Mouse (Mus musculus): ENCODE data around the gene Pltp. TPM values are rescaled to one million over a fixed set of nuclear protein-coding genes. Genes with fewer than 3 reads are reported as not detected.
"Not testable (repeated sequence)": the region's sequence is repeated elsewhere in the genome, so short reads cannot be mapped to it uniquely, and the experiment has no call there.

The Pltp gene
- polyA plus RNA-seq, 1 experiment from 2014 or later: 129 TPM

- H3K9ac ChIP-seq; H3K4me3 ChIP-seq; H3K27me3 ChIP-seq; H3K36me3 ChIP-seq; ATAC-seq (ENCODE audit: low FRiP score, low read depth); H3K27ac ChIP-seq (replicated peaks); H3K9me3 ChIP-seq; H3K4me2 ChIP-seq: not testable (repeated sequence)
- H3K4me1 ChIP-seq (replicated peaks): peaks cover 20% of the 10 kb centered on the region
- WGBS: 55% methylated on average over 2 of the region's 2 CpGs
Measured at GRCm38 (mm10) chr2:164875648-164876047, 18.1 kb upstream of the Pltp start.

DNA sequence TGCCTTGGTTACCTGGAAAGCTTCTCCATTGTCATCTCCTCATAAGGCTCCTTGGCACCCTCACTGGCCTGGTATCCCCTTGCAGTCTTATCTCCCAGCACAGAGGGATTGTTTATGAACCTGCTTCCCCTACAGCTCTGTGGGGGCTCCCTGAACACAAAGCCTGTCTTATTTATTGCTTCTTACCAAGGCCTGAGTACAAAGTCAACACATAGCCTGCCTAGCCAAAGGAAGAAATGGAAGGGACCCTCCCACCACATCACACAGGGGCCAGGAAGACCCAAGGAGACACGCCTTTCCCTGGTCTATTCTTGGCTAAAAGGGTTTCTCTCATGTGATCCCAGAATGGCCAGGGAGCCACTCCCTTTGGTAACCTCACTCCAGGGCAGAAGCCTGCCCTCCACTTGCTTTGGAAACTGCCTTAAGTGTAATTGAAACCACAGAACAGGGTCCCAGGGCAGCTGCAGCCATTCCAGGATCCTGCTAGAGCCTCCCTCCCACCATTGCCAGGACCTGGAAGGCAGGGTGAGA, 16.8 kb upstream of the Pltp start:
- H3K27ac ChIP-seq (replicated peaks): peak overlapping the region; percentile 59
- H3K36me3 ChIP-seq: no peaks in the 10 kb centered on the region
- no peaks in the 10 kb centered on the region for H3K27me3 ChIP-seq
- no peak for ATAC-seq (ENCODE audit: low FRiP score, low read depth)
- H3K4me3 ChIP-seq: no peak overlapping the region
- peaks cover 15% of the 10 kb centered on the region for H3K4me1 ChIP-seq (replicated peaks)
- no peak overlapping the region for H3K9ac ChIP-seq
- H3K4me2 ChIP-seq: no peak overlapping the region
- no peaks in the 10 kb centered on the region for H3K9me3 ChIP-seq
- WGBS: 42% methylated on average over 1 of the region's 1 CpGs

GRCm38 (mm10) chr2:164873621-164874020, 16.1 kb upstream of the Pltp start:
- 62% methylated on average over 3 of the region's 3 CpGs for WGBS
- no peak overlapping the region for H3K4me3 ChIP-seq
- peak overlapping the region; percentile 10; the same call in 1 of the 2 replicates for H3K27ac ChIP-seq (replicated peaks)
- H3K4me2 ChIP-seq: no peak overlapping the region
- no peak overlapping the region for H3K9ac ChIP-seq
- H3K27me3 ChIP-seq: no peaks in the 10 kb centered on the region
- no peak for ATAC-seq (ENCODE audit: low FRiP score, low read depth)
- peaks cover 13% of the 10 kb centered on the region for H3K4me1 ChIP-seq (replicated peaks)
- no peaks in the 10 kb centered on the region for H3K36me3 ChIP-seq
- no peaks in the 10 kb centered on the region for H3K9me3 ChIP-seq

DNA sequence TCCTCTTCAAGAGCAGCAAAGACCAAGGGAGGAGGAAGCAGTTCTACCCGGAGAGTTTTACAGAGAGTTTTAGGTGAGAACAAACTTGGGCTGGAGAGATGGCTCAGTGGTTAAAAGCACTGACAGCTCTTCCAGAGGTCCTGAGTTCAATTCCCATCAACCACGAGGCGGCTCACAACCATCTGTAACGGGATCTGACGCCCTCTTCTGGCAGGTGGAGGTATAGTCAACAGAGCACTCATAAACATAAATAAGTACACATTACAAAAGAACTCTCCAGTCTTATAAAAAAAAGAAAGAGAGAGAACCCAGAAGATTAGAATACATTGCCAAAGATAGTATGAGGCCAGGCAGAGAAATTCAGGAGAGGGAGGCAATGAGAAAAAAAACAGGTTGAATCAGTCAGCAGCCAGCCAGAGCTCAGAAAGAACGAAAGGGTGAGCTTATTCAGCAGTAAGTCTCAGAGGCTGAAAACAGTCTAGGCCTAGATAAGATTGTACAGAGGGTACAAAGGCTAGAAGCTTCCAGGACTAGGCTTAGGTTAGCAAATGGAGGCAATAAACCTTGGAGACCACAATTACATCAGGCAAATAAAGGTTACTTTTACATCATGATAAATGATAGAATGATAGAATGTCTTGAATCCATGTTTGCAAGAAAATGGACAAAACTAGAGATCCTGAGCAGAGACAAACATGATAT, 14.2 kb upstream of the Pltp start:
- Histone ChIP-seq H3K27me3 (no peaks in the 10 kb centered on the region), H3K27ac (replicated peaks) (no peak overlapping the region), H3K9ac (no peak overlapping the region), H3K36me3 (no peaks in the 10 kb centered on the region), H3K4me2 (no peak overlapping the region), H3K4me1 (replicated peaks) (no peaks in the 10 kb centered on the region), H3K9me3 (no peaks in the 10 kb centered on the region), H3K4me3 (no peak overlapping the region)
- 58% methylated on average over 6 of the region's 6 CpGs for WGBS
- ATAC-seq (ENCODE audit: low FRiP score, low read depth): no peak

DNA sequence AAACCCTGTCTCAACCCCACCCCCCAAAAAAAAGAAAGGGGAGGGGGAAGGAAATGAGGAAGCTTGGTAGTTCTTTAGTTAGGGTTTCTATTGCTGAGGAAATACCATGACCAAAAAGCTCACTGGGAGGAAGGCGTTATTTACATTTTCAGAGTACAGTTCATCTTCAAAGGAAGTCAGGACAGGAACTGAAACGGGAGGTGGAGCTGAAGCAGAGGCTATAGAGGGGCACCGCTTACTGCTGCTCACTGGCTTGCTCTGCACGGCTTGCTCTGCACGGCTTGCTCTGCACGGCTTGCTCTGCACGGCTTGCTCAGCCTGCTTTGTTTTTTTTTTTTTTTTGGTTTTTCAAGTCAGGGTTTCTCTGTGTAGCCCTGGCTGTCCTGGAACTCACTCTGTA, 11.0 kb upstream of the Pltp start:
- Histone ChIP-seq H3K9me3 (no peaks in the 10 kb centered on the region), H3K4me1 (replicated peaks) (no peaks in the 10 kb centered on the region), H3K9ac (no peak overlapping the region), H3K4me3 (no peak overlapping the region), H3K4me2 (no peak overlapping the region), H3K27me3 (no peaks in the 10 kb centered on the region), H3K27ac (replicated peaks) (no peak overlapping the region), H3K36me3 (no peaks in the 10 kb centered on the region)
- WGBS: 83% methylated on average over 7 of the region's 7 CpGs
- ATAC-seq (ENCODE audit: low FRiP score, low read depth): no peak

DNA sequence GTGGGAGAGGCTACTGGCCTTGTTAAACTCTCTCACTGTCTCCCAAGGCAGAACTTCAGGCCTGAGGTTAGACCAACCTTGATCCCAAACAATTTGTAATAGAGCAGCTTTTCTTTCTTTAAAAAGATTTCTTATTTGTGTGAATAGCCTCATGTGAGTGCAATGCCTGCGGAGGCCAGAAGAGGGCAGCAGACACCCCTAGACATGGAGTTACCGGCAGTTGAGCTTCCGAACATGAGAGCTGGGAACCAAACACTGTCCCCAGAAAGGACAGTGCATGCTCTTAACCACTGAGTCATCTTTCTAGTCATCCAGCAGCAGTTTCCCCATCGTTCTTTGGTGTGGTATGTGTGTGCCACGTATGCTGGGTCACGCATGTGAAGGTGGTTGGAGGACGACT, 10.1 kb upstream of the Pltp start:
- no peaks in the 10 kb centered on the region for H3K27me3 ChIP-seq
- no peak overlapping the region for H3K4me2 ChIP-seq
- no peak overlapping the region; the same call in 1 of the 2 replicates for H3K27ac ChIP-seq (replicated peaks)
- no peak overlapping the region for H3K4me3 ChIP-seq
- 93% methylated on average over 7 of the region's 7 CpGs for WGBS
- no peaks in the 10 kb centered on the region for H3K4me1 ChIP-seq (replicated peaks)
- no peak overlapping the region for H3K9ac ChIP-seq
- ATAC-seq (ENCODE audit: low FRiP score, low read depth): no peak
- H3K9me3 ChIP-seq: no peaks in the 10 kb centered on the region
- H3K36me3 ChIP-seq: no peaks in the 10 kb centered on the region

GRCm38 (mm10) chr2:164866741-164867551, 9.4 kb upstream of the Pltp start:
- peak overlapping the region; percentile 15; the same call in 1 of the 2 replicates for H3K27ac ChIP-seq (replicated peaks)
- H3K36me3 ChIP-seq: no peaks in the 10 kb centered on the region
- H3K4me1 ChIP-seq (replicated peaks): 0 out of 2 replicates have a peak, but pooled peaks cover under 1% of the 10 kb centered on the region
- H3K27me3 ChIP-seq: no peaks in the 10 kb centered on the region
- no peak overlapping the region for H3K4me2 ChIP-seq
- H3K9ac ChIP-seq: no peak overlapping the region
- WGBS: 63% methylated on average over 16 of the region's 16 CpGs
- ATAC-seq (ENCODE audit: low FRiP score, low read depth): 0 out of 2 replicates have a peak, but pooled peaks have one; percentile 42
- no peak overlapping the region for H3K4me3 ChIP-seq
- H3K9me3 ChIP-seq: no peaks in the 10 kb centered on the region

GRCm38 (mm10) chr2:164864593-164864992, 7.1 kb upstream of the Pltp start:
- 92% methylated on average over 4 of the region's 4 CpGs for WGBS
- no peak overlapping the region for H3K9ac ChIP-seq
- no peaks in the 10 kb centered on the region for H3K9me3 ChIP-seq
- H3K27ac ChIP-seq (replicated peaks): no peak overlapping the region
- no peak overlapping the region for H3K4me2 ChIP-seq
- no peaks in the 10 kb centered on the region for H3K27me3 ChIP-seq
- H3K36me3 ChIP-seq: no peaks in the 10 kb centered on the region
- H3K4me3 ChIP-seq: no peak overlapping the region
- H3K4me1 ChIP-seq (replicated peaks): peaks cover 6% of the 10 kb centered on the region
- no peak for ATAC-seq (ENCODE audit: low FRiP score, low read depth)

DNA sequence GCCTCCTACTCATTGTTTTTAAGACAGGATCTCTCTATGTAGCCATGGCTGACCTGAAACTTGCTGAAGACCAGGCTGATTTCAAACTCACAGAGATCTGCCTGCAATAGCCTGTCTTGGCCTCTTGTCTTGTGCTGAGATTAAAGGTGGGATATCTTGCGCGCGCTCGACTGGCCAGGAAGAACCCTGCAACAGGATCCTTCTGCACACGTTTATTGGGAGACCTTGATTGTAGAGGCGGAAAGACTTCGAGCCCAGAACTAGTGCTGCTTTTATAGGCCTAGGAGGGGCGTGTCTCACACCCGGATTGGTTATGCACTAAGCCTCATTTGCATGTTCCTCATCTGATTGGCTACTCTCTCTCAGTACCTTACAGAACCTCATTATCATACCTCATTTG, 5.9 kb upstream of the Pltp start:
- not testable (repeated sequence) for ATAC-seq (ENCODE audit: low FRiP score, low read depth)
- 94% methylated on average over 9 of the region's 9 CpGs for WGBS

DNA sequence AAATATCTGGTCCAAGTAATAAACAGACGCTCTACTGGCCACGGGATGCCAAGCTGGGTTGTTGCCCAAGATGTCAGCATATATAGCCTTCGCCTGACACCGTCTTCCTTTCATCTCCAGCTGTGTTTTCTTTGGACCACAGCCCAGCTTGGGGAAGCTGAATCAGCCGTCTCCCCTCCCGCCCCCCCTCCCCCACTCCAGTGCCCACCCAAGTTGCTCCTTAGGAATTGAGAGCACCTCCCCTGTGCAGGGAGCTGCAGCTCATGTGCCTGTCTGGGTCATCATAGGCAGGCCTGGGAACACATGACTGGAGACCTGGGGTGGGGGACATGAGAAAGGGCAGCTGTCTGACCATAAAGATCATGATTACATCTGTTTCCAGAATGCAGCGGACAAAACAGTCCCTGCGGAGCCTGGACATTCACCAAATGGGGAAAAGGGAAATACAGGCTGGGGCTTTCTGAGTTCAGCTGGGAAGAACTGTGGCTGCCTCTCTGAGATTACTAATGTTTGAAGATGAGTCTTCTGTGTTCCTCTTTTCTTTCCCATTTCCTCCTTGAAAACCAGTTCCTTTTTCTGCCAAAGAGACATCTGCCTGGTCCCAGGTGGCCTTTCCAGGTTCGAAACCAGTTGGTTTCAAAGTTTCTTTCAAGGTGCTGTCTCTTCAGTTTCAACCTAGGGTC, 4.8 kb upstream of the Pltp start:
- Histone ChIP-seq H3K9ac (no peak overlapping the region), H3K4me3 (no peak overlapping the region), H3K27ac (replicated peaks) (peak overlapping the region; percentile 64), H3K4me2 (no peak overlapping the region), H3K27me3 (peaks cover 16% of the 10 kb centered on the region), H3K9me3 (no peaks in the 10 kb centered on the region), H3K36me3 (no peaks in the 10 kb centered on the region), H3K4me1 (replicated peaks) (peaks cover 16% of the 10 kb centered on the region)
- peak; percentile 66; the same call in 1 of the 2 replicates for ATAC-seq (ENCODE audit: low FRiP score, low read depth)
- WGBS: 41% methylated on average over 9 of the region's 9 CpGs

More for the DNA sequence above, 5.9 kb upstream of the Pltp start:
- H3K36me3 ChIP-seq; H3K9me3 ChIP-seq; H3K27ac ChIP-seq (replicated peaks); H3K4me1 ChIP-seq (replicated peaks); H3K4me2 ChIP-seq; H3K4me3 ChIP-seq; H3K9ac ChIP-seq; H3K27me3 ChIP-seq: not testable (repeated sequence)

DNA sequence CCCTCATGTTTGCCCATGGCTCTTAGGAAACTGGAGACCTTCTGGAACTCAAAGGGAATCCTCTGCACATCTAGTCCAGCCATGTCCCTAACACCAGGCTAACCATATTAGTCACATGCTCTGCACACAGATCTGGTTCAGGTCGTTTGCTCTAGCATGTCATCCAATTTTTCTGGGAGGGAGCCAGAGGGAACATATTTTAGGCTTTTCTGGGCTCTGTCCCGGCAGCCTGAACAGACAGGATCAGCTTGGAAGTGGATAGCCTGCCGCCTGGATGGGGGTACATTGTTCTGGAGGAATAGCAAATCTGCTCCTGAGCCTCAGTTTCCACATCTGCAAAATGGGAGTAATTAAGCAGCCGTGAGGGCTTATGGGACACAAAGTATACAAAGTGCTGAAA, 3.6 kb upstream of the Pltp start:
- no peak for ATAC-seq (ENCODE audit: low FRiP score, low read depth)
- no peak overlapping the region for H3K9ac ChIP-seq
- peaks cover 25% of the 10 kb centered on the region for H3K27me3 ChIP-seq
- no peaks in the 10 kb centered on the region for H3K36me3 ChIP-seq
- no peak overlapping the region for H3K4me2 ChIP-seq
- no peaks in the 10 kb centered on the region for H3K9me3 ChIP-seq
- 72% methylated on average over 4 of the region's 4 CpGs for WGBS
- no peak overlapping the region for H3K4me3 ChIP-seq
- H3K4me1 ChIP-seq (replicated peaks): peaks cover 28% of the 10 kb centered on the region
- peak overlapping the region; percentile 64; the same call in 1 of the 2 replicates for H3K27ac ChIP-seq (replicated peaks)
